Mouse (Mus musculus) megakaryocyte, embryonic 14.5 days (primary cell): ENCODE data around the gene Fam129b.

ENCODE experiments used
- FLI1 ChIP-seq: IDR thresholded peaks from 2 replicates; pipeline ENCODE4 v1.6.1; 2012; ENCODE audit warnings: low read length, inconsistent platforms, mixed read lengths
- GATA1 ChIP-seq: IDR thresholded peaks from 3 replicates; pipeline ENCODE4 v1.6.1; 2012; ENCODE audit warnings: mixed read lengths, low read length, inconsistent platforms, borderline replicate concordance

GRCm38 (mm10) chr2:32841099-32841498 is 34.8 kb upstream of the Fam129b start:
- TF ChIP-seq GATA1 (no peak), FLI1 (no peak)
